Mouse (Mus musculus) gastrocnemius, adult 2 months (tissue): ENCODE measurements at regions not wholly inside any gene's neighbourhood (a gene's known extent, or its start where the extent isn't known, plus 50 kb on each side); places are given as distances from the start of the nearest gene placed in this dataset.

Experiments used
- DNase-seq: peaks from one replicate; pipeline ENCODE4 v3.0.0; 2022
- H3K27ac ChIP-seq: fragments of 200-600 bp; 2 replicates; pipeline ENCODE4 v1.8.1; 2022; ENCODE audit warnings: mild to moderate bottlenecking
- H3K4me3 ChIP-seq: fragments of 200-600 bp; 2 replicates; pipeline ENCODE4 v1.8.1; 2022; ENCODE audit warnings: mild to moderate bottlenecking, moderate library complexity
- CTCF ChIP-seq: fragments of 200-600 bp; IDR thresholded peaks from 2 replicates; pipeline ENCODE4 v1.8.1; 2022; ENCODE audit warnings: antibody characterized with exemption, mild to moderate bottlenecking, moderate library complexity
- intact Hi-C: fragments of 180-260 bp; cut with DNase I; formaldehyde crosslinking; loops from one replicate; pipeline ENCODE4 v1.15.1; 2025

GRCm38 (mm10) chr1:153997201-153998181 lies 97.5 kb upstream of the Teddm2 start:
- TF ChIP-seq CTCF: no peak
- Histone ChIP-seq H3K27ac (no peak overlapping the region), H3K4me3 (no peak overlapping the region)
- DNase-seq: no peak
- intact Hi-C loops: no loop called here

- intact Hi-C loops: no loop called here
- no peak for DNase-seq
- no peak overlapping the region for H3K4me3 ChIP-seq
- no peak for TF ChIP-seq CTCF
- H3K27ac ChIP-seq: no peak overlapping the region
Measured at GRCm38 (mm10) chr1:153999776-154000175, 99.7 kb upstream of the Teddm2 start.

GRCm38 (mm10) chr1:154003669-154004068 lies 103.6 kb upstream of the Teddm2 start:
- Histone ChIP-seq H3K4me3 (no peak overlapping the region), H3K27ac (no peak overlapping the region)
- intact Hi-C loops: no loop called here
- TF ChIP-seq CTCF: no peak
- DNase-seq: no peak

- intact Hi-C loops: no loop called here
- no peak for TF ChIP-seq CTCF
- no peak overlapping the region for H3K27ac ChIP-seq
- H3K4me3 ChIP-seq: no peak overlapping the region
- no peak for DNase-seq
Measured at GRCm38 (mm10) chr1:154004647-154005046, 104.6 kb upstream of the Teddm2 start.

GRCm38 (mm10) chr1:154006055-154006454 lies 106.0 kb upstream of the Teddm2 start:
- H3K4me3 ChIP-seq: no peak overlapping the region
- intact Hi-C loops: no loop called here
- no peak overlapping the region for H3K27ac ChIP-seq
- no peak for DNase-seq
- TF ChIP-seq CTCF: no peak

GRCm38 (mm10) chr1:154007440-154007839 lies 107.4 kb upstream of the Teddm2 start:
- intact Hi-C loops: no loop called here

GRCm38 (mm10) chr1:154008593-154009310 lies 108.7 kb upstream of the Teddm2 start:
- DNase-seq: no peak
- TF ChIP-seq CTCF: no peak
- intact Hi-C loops: no loop called here
- Histone ChIP-seq H3K27ac (no peak overlapping the region), H3K4me3 (no peak overlapping the region)

More at GRCm38 (mm10) chr1:154007440-154007839, 107.4 kb upstream of the Teddm2 start:
- DNase-seq: no peak
- no peak overlapping the region for H3K4me3 ChIP-seq
- TF ChIP-seq CTCF: no peak
- no peak overlapping the region for H3K27ac ChIP-seq

- no peak for TF ChIP-seq CTCF
- H3K4me3 ChIP-seq: no peak overlapping the region
- intact Hi-C loops: no loop called here
- no peak for DNase-seq
- no peak overlapping the region for H3K27ac ChIP-seq
Measured at GRCm38 (mm10) chr1:154010681-154011080, 110.7 kb upstream of the Teddm2 start.

GRCm38 (mm10) chr1:154016516-154016915 lies 116.5 kb upstream of the Teddm2 start:
- intact Hi-C loops: no loop called here
- Histone ChIP-seq H3K4me3 (no peak overlapping the region), H3K27ac (no peak overlapping the region)
- TF ChIP-seq CTCF: no peak
- no peak for DNase-seq

GRCm38 (mm10) chr1:154018241-154018640 lies 118.2 kb upstream of the Teddm2 start:
- H3K27ac ChIP-seq: peak overlapping the region; percentile 13
- intact Hi-C loops: no loop called here
- TF ChIP-seq CTCF: no peak
- peak; percentile 39 for DNase-seq
- no peak overlapping the region for H3K4me3 ChIP-seq

- TF ChIP-seq CTCF: no peak
- intact Hi-C loops: no loop called here
- H3K27ac ChIP-seq: peak overlapping the region; percentile 71; the same call in 1 of the 2 replicates
- DNase-seq: no peak
- H3K4me3 ChIP-seq: no peak overlapping the region
Measured at GRCm38 (mm10) chr1:154024301-154024700, 124.3 kb upstream of the Teddm2 start.

GRCm38 (mm10) chr1:154027303-154027702 lies 127.3 kb upstream of the Teddm2 start:
- TF ChIP-seq CTCF: no peak
- intact Hi-C loops: no loop called here
- Histone ChIP-seq H3K4me3 (no peak overlapping the region), H3K27ac (no peak overlapping the region)
- no peak for DNase-seq

- 0 out of 2 replicates have a peak overlapping the region, but pooled peaks have one; percentile 6 for H3K27ac ChIP-seq
- intact Hi-C loops: no loop called here
- H3K4me3 ChIP-seq: no peak overlapping the region
- DNase-seq: no peak
- no peak for TF ChIP-seq CTCF
Measured at GRCm38 (mm10) chr1:154029826-154030225, 129.8 kb upstream of the Teddm2 start.
